Mouse (Mus musculus) hindbrain, embryonic 10.5 days (tissue): Measurements from ENCODE around the gene Fry. TPM values are rescaled to one million over a fixed set of nuclear protein-coding genes. Genes with fewer than 3 reads are reported as not detected.

Experiments
- DNase-seq: peaks from one replicate; pipeline ENCODE4 v3.0.0-alpha.2; 2017; ENCODE audit warnings: low spot score
- H3K27ac ChIP-seq: fragments of 300-500 bp; sonication (generic); 2 replicates; pipeline ENCODE4 v1.5.1; 2016; ENCODE audit warnings: mild to moderate bottlenecking, moderate library complexity
- H3K27me3 ChIP-seq: fragments of 300-500 bp; sonication (generic); 2 replicates; pipeline ENCODE4 v1.6.1; 2016; ENCODE audit warnings: mild to moderate bottlenecking; ENCODE audit not compliant: poor library complexity, insufficient read depth, severe bottlenecking
- H3K36me3 ChIP-seq: fragments of 300-500 bp; sonication (generic); 2 replicates; pipeline ENCODE4 v1.6.1; 2016; ENCODE audit warnings: mild to moderate bottlenecking, moderate library complexity
- H3K4me1 ChIP-seq: fragments of 300-500 bp; sonication (generic); replicated peaks from 2 replicates; pipeline ENCODE4 v1.6.1; 2016; ENCODE audit warnings: mild to moderate bottlenecking
- H3K4me3 ChIP-seq: fragments of 300-500 bp; sonication (generic); 2 replicates; pipeline ENCODE4 v1.5.1; 2016; ENCODE audit warnings: mild to moderate bottlenecking, moderate library complexity
- H3K9me3 ChIP-seq: fragments of 300-500 bp; sonication (generic); 2 replicates; pipeline ENCODE4 v1.6.1; 2016; ENCODE audit warnings: mild to moderate bottlenecking, moderate library complexity
- WGBS: fragments of 180-500 bp; shearing (Covaris S2); methylation state at CpG from one replicate; pipeline ENCODE4 v1.1.7; 2016; 5-methylcytosine and 5-hydroxymethylcytosine counted together
- polyA plus RNA-seq: library from polyadenylated mRNA; unstranded; fragments of >200 nt; fragmentation: Nextera tagmentation; extraction: Ambion mirVana; gene quantifications from 2 replicates; pipeline ENCODE4 v1.2.1, GENCODE M21; 2016

Gene Fry
- polyA plus RNA-seq, 1 experiment from 2014 or later = 12.5 TPM

DNA sequence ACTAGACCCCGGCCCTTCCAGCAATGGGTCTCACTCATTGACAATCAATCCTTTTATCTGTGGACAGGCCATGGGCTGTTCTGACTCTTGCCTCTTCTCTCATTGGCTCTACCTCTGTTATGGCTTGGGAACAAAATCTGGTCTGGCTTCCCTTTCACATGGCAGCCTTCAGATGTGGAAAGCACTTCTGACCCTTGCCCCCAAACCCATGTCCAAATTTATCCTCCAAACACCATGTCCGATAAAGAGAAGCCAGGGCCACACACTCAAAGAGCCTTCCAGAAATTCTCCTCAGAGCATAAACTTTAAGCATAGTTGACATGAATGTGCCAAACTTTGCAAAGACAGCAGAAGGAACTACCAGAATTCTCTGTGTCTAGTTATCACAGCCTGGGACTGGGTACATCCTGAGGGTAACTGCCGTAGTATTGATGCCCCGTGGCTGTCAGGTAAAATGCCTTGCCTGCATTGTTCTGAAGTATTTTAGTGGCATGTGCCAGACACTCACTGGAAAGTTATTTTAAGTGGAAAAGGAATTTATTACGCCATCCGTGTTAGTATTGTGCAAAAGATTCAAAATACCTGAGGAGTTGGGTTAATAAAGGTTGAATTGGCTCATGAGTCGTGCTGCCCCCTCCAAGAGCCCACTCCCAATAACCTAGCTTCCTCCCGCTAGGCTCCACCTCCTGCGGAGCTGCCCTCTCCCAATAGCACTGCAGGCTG is 333.0 kb downstream of the Fry start:
- no peak for DNase-seq
- H3K9me3 ChIP-seq = peaks cover 21% of the 10 kb centered on the region; the same call in 1 of the 2 replicates
- no peaks in the 10 kb centered on the region for H3K27me3 ChIP-seq
- H3K4me1 ChIP-seq = no peaks in the 10 kb centered on the region
- H3K27ac ChIP-seq = no peak overlapping the region
- peaks cover 29% of the 10 kb centered on the region for H3K36me3 ChIP-seq
- 81% methylated on average over 9 of the region's 9 CpGs for WGBS
- H3K4me3 ChIP-seq = no peak overlapping the region

DNA sequence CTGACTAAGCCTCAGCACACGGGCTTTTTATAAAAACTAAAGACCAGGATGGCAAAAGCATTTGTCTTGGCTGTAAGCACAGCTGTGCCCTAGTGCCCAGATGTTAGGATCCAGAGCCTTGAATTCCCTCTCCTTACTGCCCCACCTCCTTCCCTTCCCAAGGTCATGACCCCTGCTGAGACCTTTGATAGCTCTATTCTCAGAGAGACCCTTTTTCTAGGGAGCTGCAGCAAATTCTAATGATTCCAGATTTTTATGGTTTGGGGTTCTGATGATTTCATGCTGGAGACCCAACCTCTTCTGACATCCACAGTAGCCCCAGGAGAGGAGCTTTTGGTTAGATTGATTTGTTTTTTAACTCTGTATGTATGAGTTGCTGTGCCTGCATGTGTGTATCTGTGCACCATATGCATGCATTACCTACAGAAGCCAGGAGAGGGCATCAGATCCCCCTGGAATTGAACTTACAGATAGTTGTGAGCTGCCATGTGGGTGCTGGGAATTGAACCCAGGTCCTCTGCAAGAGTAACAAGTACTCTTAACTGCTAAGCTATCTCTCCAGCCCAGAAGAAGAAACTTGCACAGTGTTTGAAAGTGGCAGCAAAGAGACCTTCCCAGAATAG is 333.7 kb downstream of the Fry start:
- Histone ChIP-seq H3K9me3 (peaks cover 21% of the 10 kb centered on the region; the same call in 1 of the 2 replicates), H3K36me3 (peaks cover 29% of the 10 kb centered on the region), H3K27me3 (no peaks in the 10 kb centered on the region), H3K27ac (no peak overlapping the region), H3K4me3 (no peak overlapping the region), H3K4me1 (no peaks in the 10 kb centered on the region)
- no peak for DNase-seq
- WGBS = 40% methylated on average over 1 of the region's 1 CpGs

DNA sequence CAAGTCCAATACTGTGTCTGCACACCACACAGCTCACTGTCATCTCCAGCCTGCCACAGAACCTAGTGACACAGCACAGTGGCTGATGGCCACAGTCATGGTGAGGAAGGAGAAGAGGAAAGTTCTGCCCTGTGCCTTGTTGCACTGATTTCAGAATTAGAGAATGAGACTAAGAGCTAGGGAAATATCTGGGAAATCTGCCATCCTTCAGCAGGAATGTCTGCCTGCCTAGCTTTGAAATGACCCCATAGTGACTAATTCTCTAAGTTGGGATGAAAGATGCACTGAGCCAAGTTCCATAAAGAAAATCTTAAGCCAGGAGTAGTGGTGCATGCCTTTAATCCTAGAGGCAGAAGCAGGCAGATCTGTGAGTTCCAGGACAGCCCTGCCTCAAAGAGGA is 334.2 kb downstream of the Fry start:
- Histone ChIP-seq H3K27me3 (no peaks in the 10 kb centered on the region), H3K36me3 (peaks cover 29% of the 10 kb centered on the region), H3K27ac (no peak overlapping the region), H3K4me3 (no peak overlapping the region), H3K9me3 (peaks cover 21% of the 10 kb centered on the region; the same call in 1 of the 2 replicates), H3K4me1 (no peaks in the 10 kb centered on the region; the same call in 1 of the 2 replicates)
- DNase-seq = no peak

DNA sequence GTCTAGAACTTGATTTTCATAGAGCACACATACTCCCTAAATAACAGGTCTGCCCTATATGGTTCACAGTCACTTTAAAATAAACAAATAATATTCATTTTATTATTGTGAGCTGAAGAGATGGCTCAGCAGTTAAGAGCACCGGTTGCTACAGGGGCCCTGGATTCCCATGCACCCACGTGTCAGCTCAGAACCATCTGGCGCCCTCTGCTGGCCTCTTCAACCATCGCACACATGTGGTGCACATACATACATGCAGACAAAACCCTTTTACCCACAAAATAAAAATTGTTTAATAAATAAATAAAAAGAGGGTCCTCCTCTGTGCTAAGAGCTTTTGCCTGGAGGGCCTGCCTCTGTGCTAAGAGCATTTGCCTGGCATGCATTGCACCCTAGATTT is 335.0 kb downstream of the Fry start:
- Histone ChIP-seq H3K4me3 (no peak overlapping the region), H3K9me3 (peaks cover 21% of the 10 kb centered on the region; the same call in 1 of the 2 replicates), H3K36me3 (peaks cover 29% of the 10 kb centered on the region), H3K27ac (no peak overlapping the region), H3K27me3 (no peaks in the 10 kb centered on the region), H3K4me1 (no peaks in the 10 kb centered on the region; the same call in 1 of the 2 replicates)
- 86% methylated on average over 4 of the region's 4 CpGs for whole genome bisulfite sequencing
- no peak for DNase-seq

DNA sequence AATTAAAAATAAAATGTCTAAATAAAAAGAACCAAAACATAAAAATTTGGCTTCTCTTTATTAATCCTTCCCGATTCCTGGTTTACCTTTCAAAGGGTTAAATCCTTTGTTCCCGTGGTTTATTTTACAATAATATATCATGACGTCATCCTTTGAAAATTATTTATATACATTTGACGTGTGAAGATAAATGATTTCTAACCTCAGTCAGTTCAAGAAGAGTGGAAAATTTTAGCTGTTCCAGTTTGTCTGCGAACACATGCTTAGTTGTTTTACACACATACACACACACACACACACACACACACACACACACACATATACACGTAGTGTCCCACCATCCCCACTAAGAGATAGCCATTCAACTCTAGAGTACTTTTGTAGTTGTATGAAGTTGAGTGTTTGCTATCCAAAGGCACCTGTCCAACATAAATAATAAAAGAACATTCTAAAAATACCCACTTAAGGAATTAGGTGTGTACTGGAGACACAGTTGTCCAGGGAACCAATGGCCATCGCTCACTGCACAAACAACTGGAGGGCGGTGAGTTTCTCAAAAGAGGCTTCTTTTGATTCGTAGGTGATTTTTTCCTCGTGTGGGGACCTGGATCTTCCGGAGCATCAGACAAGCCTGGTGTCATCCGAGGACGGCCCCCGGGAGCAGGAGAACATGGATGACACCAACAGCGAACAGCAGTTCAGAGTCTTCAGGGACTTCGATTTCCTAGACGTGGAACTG is 338.9 kb downstream of the Fry start:
- Histone ChIP-seq H3K4me1 (peaks cover 3% of the 10 kb centered on the region; the same call in 1 of the 2 replicates), H3K27me3 (no peaks in the 10 kb centered on the region)
- 89% methylated on average over 17 of the region's 17 CpGs for WGBS

DNA sequence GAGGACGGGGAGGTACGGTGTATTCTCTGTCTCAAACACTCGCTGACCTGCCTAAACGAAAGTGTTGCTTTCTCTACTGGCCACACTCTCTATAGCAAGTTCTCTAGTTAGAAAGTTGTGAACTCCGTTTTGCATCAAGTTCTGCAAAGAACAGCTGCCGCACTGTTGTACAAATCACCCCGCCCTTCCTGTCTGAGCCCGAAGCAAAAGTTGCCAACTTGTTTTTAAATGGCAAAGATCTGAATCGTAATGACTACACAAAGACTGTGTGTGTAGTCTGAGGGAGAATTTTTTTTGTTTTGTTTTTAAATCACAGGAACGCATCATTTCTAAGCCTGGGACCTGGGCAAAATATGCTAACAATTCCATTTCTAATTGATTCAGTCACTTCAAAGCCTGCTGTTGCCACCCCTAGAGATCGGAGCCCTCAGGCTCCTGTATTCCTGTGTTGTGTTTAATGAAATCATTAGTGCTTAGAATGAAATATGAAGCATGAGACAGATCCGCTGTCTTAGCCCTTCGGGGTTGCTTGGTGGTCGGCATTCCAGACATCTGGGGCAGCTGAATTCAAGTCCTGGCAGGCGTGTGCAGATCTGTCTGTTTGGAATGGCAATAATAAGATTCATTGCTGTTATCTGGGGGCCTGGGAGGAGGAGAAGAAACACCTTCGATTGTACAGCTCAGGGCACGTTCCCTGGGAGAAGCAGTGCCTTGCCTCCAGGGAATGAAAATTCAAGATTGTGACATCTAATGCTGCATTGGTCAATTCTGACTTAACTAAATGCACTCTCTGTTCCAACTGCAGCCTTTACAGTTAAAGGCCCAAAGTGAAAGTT is 339.7 kb downstream of the Fry start:
- Histone ChIP-seq H3K4me3 (no peak overlapping the region), H3K27me3 (no peaks in the 10 kb centered on the region), H3K4me1 (peaks cover 3% of the 10 kb centered on the region; the same call in 1 of the 2 replicates), H3K9me3 (peaks cover 18% of the 10 kb centered on the region; the same call in 1 of the 2 replicates), H3K36me3 (peaks cover 25% of the 10 kb centered on the region), H3K27ac (no peak overlapping the region)
- WGBS = 73% methylated on average over 17 of the region's 17 CpGs
- no peak for DNase-seq

More for the DNA sequence above, 338.9 kb downstream of the Fry start:
- H3K36me3 ChIP-seq = peaks cover 31% of the 10 kb centered on the region
- peaks cover 24% of the 10 kb centered on the region; the same call in 1 of the 2 replicates for H3K9me3 ChIP-seq
- DNase-seq = no peak
- H3K27ac ChIP-seq = no peak overlapping the region
- no peak overlapping the region for H3K4me3 ChIP-seq

DNA sequence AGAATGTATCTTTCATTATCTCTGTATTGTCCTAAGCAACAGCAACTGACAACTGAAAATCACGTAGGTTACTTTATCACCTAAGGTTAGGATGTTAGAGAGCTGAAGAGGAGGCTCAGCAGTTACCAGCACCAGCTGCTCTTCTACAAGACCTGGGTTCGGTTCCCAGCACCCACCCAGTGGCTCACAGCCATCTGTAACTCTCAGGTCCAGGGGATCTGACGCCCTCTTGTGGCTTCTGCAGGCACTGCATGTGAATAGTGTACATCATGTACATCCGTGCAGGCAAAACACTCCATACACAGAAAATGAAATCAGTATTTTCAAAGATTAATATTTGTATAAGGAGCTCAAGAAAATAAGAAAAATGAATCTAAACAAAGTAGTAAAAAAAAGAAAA is 341.4 kb downstream of the Fry start:
- WGBS = 83% methylated on average over 4 of the region's 4 CpGs
- Histone ChIP-seq H3K36me3 (peaks cover 10% of the 10 kb centered on the region), H3K27ac (no peak overlapping the region)

DNA sequence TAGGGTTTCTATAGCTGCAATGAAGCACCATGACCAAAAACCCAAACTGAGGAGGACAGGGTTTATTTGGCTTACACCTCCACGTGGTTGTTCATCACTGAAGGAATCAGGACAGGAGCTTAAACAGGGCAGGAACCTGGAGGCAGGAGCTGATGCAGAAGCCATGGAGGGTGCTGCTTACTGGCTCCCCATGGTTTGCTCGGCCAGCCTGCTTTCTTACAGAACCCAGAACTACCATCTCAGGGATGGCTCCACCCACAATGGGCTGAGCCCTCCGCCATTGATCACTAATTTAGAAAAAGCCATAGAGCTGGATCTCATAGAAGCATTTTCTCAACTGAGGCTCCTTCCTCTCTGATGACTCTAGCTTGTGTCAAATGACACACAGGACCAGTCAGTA is 346.3 kb downstream of the Fry start:
- Histone ChIP-seq H3K27me3 (no peaks in the 10 kb centered on the region), H3K4me3 (no peak overlapping the region), H3K27ac (no peak overlapping the region), H3K4me1 (no peaks in the 10 kb centered on the region), H3K9me3 (0 out of 2 replicates have a peak, but pooled peaks cover 4% of the 10 kb centered on the region), H3K36me3 (peaks cover 2% of the 10 kb centered on the region; the same call in 1 of the 2 replicates)
- 67% methylated on average over 3 of the region's 3 CpGs for WGBS
- DNase-seq = no peak

More for the DNA sequence above, 341.4 kb downstream of the Fry start:
- H3K27me3 ChIP-seq = no peaks in the 10 kb centered on the region
- H3K4me1 ChIP-seq = peaks cover 3% of the 10 kb centered on the region; the same call in 1 of the 2 replicates
- no peak for DNase-seq
- peaks cover 5% of the 10 kb centered on the region; the same call in 1 of the 2 replicates for H3K9me3 ChIP-seq
- H3K4me3 ChIP-seq = no peak overlapping the region

DNA sequence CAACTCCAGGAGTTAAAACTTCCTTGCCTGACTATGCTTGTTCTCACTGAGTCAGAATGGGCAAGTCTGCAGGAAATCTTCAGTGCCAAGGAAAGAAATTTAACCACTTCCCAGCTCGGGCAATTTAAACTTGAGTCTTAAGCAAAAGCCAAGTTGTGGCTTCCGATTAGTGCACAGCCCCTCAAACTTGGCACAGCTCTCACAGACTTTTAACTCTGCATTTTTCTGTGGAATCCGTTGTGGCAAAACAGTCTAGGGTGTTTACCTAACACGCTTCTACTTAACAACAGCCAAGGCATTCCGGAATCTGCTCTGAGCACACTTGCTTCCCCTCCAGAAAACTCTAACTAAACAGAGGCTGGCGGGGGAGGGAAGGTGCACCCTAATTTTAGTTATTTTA is 346.8 kb downstream of the Fry start:
- 88% methylated on average over 6 of the region's 6 CpGs for WGBS
- 0 out of 2 replicates have a peak, but pooled peaks cover 2% of the 10 kb centered on the region for H3K9me3 ChIP-seq
- no peaks in the 10 kb centered on the region for H3K4me1 ChIP-seq
- no peak for DNase-seq
- H3K36me3 ChIP-seq = no peaks in the 10 kb centered on the region
- no peak overlapping the region for H3K27ac ChIP-seq
- no peak overlapping the region for H3K4me3 ChIP-seq
- H3K27me3 ChIP-seq = no peaks in the 10 kb centered on the region

DNA sequence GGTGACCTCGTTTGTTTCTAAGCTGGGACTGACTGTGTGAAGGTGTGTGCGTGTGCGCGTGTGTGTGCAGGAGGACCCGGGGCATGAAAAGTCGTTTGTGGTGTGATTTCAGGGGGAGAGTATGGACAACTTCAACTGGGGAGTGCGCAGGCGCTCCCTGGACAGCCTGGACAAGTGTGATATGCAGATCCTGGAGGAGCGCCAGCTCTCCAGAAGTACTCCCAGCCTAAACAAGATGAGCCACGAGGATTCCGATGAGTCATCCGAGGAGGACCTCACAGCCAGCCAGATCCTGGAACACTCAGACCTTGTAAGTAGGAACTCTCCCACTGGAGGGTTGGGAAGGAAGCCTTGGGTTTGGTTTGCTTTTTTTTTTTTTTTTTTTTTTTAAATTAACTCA is 347.7 kb downstream of the Fry start:
- DNase-seq = no peak
- H3K27me3 ChIP-seq = no peaks in the 10 kb centered on the region
- 88% methylated on average over 12 of the region's 12 CpGs for WGBS
- H3K4me3 ChIP-seq = no peak overlapping the region
- no peak overlapping the region for H3K27ac ChIP-seq
- no peaks in the 10 kb centered on the region for H3K36me3 ChIP-seq
- H3K4me1 ChIP-seq = no peaks in the 10 kb centered on the region
- H3K9me3 ChIP-seq = no peaks in the 10 kb centered on the region

DNA sequence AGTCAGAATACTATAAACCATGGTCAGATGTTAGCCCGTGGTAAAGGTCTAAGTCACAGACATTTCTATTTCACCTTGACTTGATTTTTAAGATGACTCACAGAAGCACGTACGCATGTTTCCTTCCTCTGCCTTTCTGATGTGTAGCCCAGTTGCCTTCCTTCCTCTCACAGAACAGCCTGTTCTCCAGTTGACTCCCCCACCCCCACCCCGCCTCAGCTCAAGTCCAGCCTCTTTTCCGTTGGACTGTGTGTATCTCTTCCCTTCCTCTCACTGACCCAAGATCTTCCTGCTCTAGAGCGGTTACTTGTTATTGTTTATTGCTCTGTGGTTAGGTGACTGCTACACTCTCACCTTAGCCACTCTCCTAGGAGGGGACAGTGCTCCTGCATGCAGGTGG is 350.0 kb downstream of the Fry start:
- Histone ChIP-seq H3K27me3 (no peaks in the 10 kb centered on the region), H3K9me3 (no peaks in the 10 kb centered on the region), H3K27ac (no peak overlapping the region), H3K4me1 (no peaks in the 10 kb centered on the region), H3K4me3 (no peak overlapping the region), H3K36me3 (0 out of 2 replicates have a peak, but pooled peaks cover 3% of the 10 kb centered on the region)
- 75% methylated on average over 6 of the region's 6 CpGs for WGBS
- no peak for DNase-seq

DNA sequence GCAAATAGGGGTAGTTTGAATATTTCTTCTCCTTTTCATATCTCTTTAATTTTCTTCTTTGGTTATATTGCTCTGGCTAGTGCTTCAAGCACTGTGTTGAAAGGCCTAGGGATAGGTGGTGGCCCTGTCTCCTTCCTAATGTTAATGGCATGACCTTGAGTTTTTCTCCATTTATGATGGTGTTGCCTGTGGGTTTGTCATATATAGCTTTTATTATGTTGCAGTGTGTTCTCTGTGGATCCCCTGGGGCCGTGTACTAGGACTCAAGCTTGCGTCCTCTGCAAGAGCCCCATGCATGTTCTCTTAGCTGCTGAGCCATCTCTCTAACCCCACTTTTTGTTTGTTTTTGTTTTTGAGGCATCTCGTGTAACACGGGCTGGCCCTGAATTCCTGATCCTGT is 358.9 kb downstream of the Fry start:
- Histone ChIP-seq H3K9me3 (no peaks in the 10 kb centered on the region), H3K4me1 (no peaks in the 10 kb centered on the region), H3K4me3 (no peak overlapping the region), H3K27ac (no peak overlapping the region), H3K36me3 (0 out of 2 replicates have a peak, but pooled peaks cover 3% of the 10 kb centered on the region), H3K27me3 (no peaks in the 10 kb centered on the region)
- WGBS = 67% methylated on average over 4 of the region's 4 CpGs
- no peak for DNase-seq
